Comparison of ENCODE assay signal across 8 mouse cellular contexts in genomic region chr5:75387886-75388454, GRCm38 (mm10).
DNase-seq lines count a peak whose midpoint lies in the region; ATAC-seq lines count a peak whose summit lies in the region.

No protein-coding gene starts in this region.

- H3K27me3 ChIP-seq in heart, embryonic 11.5 days (ENCODE audit: control insufficient read depth, insufficient read depth, low read length) = no peaks in the 10 kb centered on the region
- no peaks in the 10 kb centered on the region for H3K27me3 ChIP-seq in midbrain, embryonic 14.5 days (ENCODE audit: control insufficient read depth, insufficient read depth, low read length)
- no peaks in the 10 kb centered on the region for H3K27me3 ChIP-seq in midbrain, embryonic 11.5 days (ENCODE audit: control insufficient read depth, insufficient read depth, low read length)

- H3K4me1 ChIP-seq in heart, embryonic 11.5 days (ENCODE audit: control insufficient read depth, insufficient read depth, low read length) = peaks cover 4% of the 10 kb centered on the region; the same call in 1 of the 2 replicates
- no peaks in the 10 kb centered on the region for H3K4me1 ChIP-seq in midbrain, embryonic 14.5 days (ENCODE audit: control insufficient read depth, insufficient read depth, low read length)
- no peaks in the 10 kb centered on the region for H3K4me1 ChIP-seq in midbrain, embryonic 11.5 days (ENCODE audit: control insufficient read depth, insufficient read depth, low read length)

- H3K4me2 ChIP-seq in heart, embryonic 11.5 days = peak overlapping the region; percentile 39
- peak overlapping the region; percentile 25 for H3K4me2 ChIP-seq in midbrain, embryonic 14.5 days (ENCODE audit: low read length)
- H3K4me2 ChIP-seq in midbrain, embryonic 11.5 days = no peak overlapping the region

- no peak for DNase-seq in heart, adult 8-10 months (ENCODE audit: low spot score)
- no peak for DNase-seq in midbrain, embryonic 14.5 days
- DNase-seq in midbrain, embryonic 11.5 days (ENCODE audit: low spot score, missing footprints) = no peak
- DNase-seq in layer of hippocampus, adult 8-10 months (ENCODE audit: low spot score in 2 of 2) = peak; percentile 22 to 51
- peak; percentile 8 for DNase-seq in right cerebral cortex, postnatal 14 days
- DNase-seq in urinary bladder, adult 2 months (ENCODE audit: low spot score) = no peak
- no peak for DNase-seq in lung, postnatal 36 days

- H3K9ac ChIP-seq in heart, embryonic 11.5 days (ENCODE audit: low read depth, low read length) = no peak overlapping the region
- no peak overlapping the region for H3K9ac ChIP-seq in midbrain, embryonic 14.5 days (replicated peaks; ENCODE audit: low read length)
- H3K9ac ChIP-seq in midbrain, embryonic 11.5 days (ENCODE audit: low read length) = no peak overlapping the region

- ATAC-seq in heart, embryonic 11.5 days (replicated peaks; ENCODE audit: insufficient number of reproducible peaks, low FRiP score, low TSS enrichment) = no peak
- ATAC-seq in midbrain, embryonic 14.5 days (ENCODE audit: low FRiP score, low TSS enrichment) = no peak
- no peak for ATAC-seq in midbrain, embryonic 11.5 days (ENCODE audit: low FRiP score)

- H3K4me3 ChIP-seq in heart, embryonic 11.5 days (ENCODE audit: low read depth, low read length) = no peak overlapping the region
- H3K4me3 ChIP-seq in midbrain, embryonic 14.5 days (replicated peaks; ENCODE audit: low read depth, low read length) = no peak overlapping the region
- H3K4me3 ChIP-seq in midbrain, embryonic 11.5 days (ENCODE audit: low read depth, low read length) = no peak overlapping the region

- no peak overlapping the region for H3K27ac ChIP-seq in heart, embryonic 11.5 days (ENCODE audit: low read depth, low read length)
- no peak overlapping the region for H3K27ac ChIP-seq in midbrain, embryonic 14.5 days (replicated peaks; ENCODE audit: low read depth, low read length)
- H3K27ac ChIP-seq in midbrain, embryonic 11.5 days (ENCODE audit: low read depth, low read length) = no peak overlapping the region

- H3K9me3 ChIP-seq in heart, embryonic 11.5 days (replicated peaks; ENCODE audit: control insufficient read depth, low read length) = no peaks in the 10 kb centered on the region
- no peaks in the 10 kb centered on the region for H3K9me3 ChIP-seq in midbrain, embryonic 14.5 days (ENCODE audit: control insufficient read depth, low read length)
- no peaks in the 10 kb centered on the region for H3K9me3 ChIP-seq in midbrain, embryonic 11.5 days (ENCODE audit: control insufficient read depth, low read length)

- no peaks in the 10 kb centered on the region for H3K36me3 ChIP-seq in heart, embryonic 11.5 days (ENCODE audit: control insufficient read depth, insufficient read depth, low read length)
- H3K36me3 ChIP-seq in midbrain, embryonic 14.5 days (ENCODE audit: control insufficient read depth, insufficient read depth, low read length) = no peaks in the 10 kb centered on the region
- H3K36me3 ChIP-seq in midbrain, embryonic 11.5 days (ENCODE audit: control insufficient read depth, insufficient read depth, low read length) = no peaks in the 10 kb centered on the region

- 34% methylated on average over 13 of the region's 13 CpGs for WGBS in heart, embryonic 11.5 days (ENCODE audit: insufficient replicate concordance)
- WGBS in midbrain, embryonic 14.5 days = 43% methylated on average over 13 of the region's 13 CpGs
- WGBS in midbrain, embryonic 11.5 days = 46% methylated on average over 13 of the region's 13 CpGs

Comparison
In these comparisons a context has a peak if more than half of its experiments do, and no peak if none do; other contexts are left out.
1. DNase-seq: peak in layer of hippocampus, adult 8-10 months (2 of 2) and right cerebral cortex, postnatal 14 days (single experiment); none in heart, adult 8-10 months (single experiment), midbrain, embryonic 14.5 days (single experiment), midbrain, embryonic 11.5 days (single experiment), urinary bladder, adult 2 months (single experiment) and lung, postnatal 36 days (single experiment).